Mouse (Mus musculus) pancreas, adult 10 weeks (tissue): ENCODE measurements around the gene Zfp955b. TPM values are rescaled to one million over a fixed set of nuclear protein-coding genes. Genes with fewer than 3 reads are reported as not detected.

Experiments
- polyA plus RNA-seq: library from polyadenylated mRNA; stranded (reverse); fragments of 350-450 nt; fragmentation: Illumina TruSeq; extraction: RNeasy Lipid Tissue Mini Kit (QIAGEN cat#74804); gene quantifications from one replicate; pipeline ENCODE4 v1.2.3, GENCODE M21; 2015; ENCODE audit warnings: low read depth, low replicate concordance; ENCODE audit not compliant: insufficient read depth

Gene Zfp955b
- polyA plus RNA-seq = 1.2 TPM

DNA sequence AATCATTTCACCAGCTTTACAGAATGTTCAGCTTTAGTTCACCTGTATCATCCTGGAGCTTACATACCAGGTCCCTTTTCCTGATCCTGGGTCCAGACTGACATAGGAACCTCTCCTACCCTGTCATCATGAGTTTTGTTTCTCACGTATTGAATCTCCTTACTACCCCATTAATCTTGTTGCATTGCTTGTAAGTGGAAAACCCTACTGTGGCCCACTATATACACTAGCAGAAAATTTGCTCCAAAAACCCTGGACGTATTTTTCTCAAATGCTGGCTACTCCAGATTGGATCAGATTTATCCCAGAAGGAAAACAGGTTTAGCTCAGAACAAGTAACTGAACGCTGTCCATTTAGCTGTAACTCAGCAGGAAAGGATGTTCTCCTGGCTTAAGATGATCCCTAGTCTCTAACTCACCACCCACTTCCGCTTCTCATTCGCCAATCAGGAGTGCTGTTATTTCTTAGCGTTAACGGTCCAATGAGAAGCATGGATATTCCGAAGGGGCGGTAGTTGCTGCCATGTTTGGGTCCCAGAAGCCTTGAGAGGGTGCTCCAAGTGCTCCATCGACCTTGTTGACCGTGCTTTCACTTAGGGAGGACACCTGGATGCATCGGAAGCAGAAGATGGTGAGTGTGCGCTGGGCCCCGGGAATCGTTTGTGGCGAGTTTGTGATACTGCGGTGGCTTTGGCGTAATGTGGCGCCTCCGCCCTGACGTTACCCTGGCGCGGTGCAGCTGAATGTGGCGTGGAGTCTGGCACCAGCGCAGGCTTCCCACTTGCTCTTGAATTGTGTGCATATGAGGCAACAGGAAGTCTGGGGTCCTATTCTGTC, at the start of gene Zfp955b:
Gene Zfp955b (plus strand): TSS at position 506 of the 837 bp plus-strand sequence.

GRCm38 (mm10) chr17:33254530-33255318, 34.6 kb upstream of the Zfp955b start, which contains the start of gene Zfp955a:
Gene Zfp955a, minus strand, starts transcription at chr17:33255145.

GRCm38 (mm10) chr17:33264376-33264775, 25.0 kb upstream of the Zfp955b start, which contains the start of gene Olfr63:
Gene Olfr63, plus strand, starts transcription at chr17:33264676.

Other genes starting within 250 kb of the Zfp955b start
- not detected for gene 4921501E09Rik, start 221.5 kb upstream of the Zfp955b start, polyA plus RNA-seq
- gene Zfp563, start 200.2 kb upstream of the Zfp955b start, polyA plus RNA-seq = 1.9 TPM
- not detected for gene Morc2b, start 149.9 kb upstream of the Zfp955b start, polyA plus RNA-seq
- gene Olfr55, start 121.1 kb upstream of the Zfp955b start, polyA plus RNA-seq = not detected
- not detected for gene Olfr239, start 98.2 kb upstream of the Zfp955b start, polyA plus RNA-seq
- not detected for gene Olfr1564, start 67.9 kb upstream of the Zfp955b start, polyA plus RNA-seq
- gene Zfp955a, start 34.4 kb upstream of the Zfp955b start, polyA plus RNA-seq = 1.7 TPM
- gene Olfr63, start 24.9 kb upstream of the Zfp955b start, polyA plus RNA-seq = not detected
- gene Zfp81, start 69.3 kb downstream of the Zfp955b start, polyA plus RNA-seq = 1.5 TPM
- 4.3 TPM for gene Zfp101, start 105.1 kb downstream of the Zfp955b start, polyA plus RNA-seq
- gene Actl9, start 143.4 kb downstream of the Zfp955b start, polyA plus RNA-seq = not detected
- 19.4 TPM for gene Adamts10, start 234.7 kb downstream of the Zfp955b start, polyA plus RNA-seq